Mouse (Mus musculus) layer of hippocampus, adult 2 months (tissue): ENCODE measurements around the gene Cfl1. TPM values are rescaled to one million over a fixed set of nuclear protein-coding genes. Genes with fewer than 3 reads are reported as not detected.

ENCODE experiments used
- DNase-seq, 2 experiments: peaks; one replicate each; pipeline ENCODE4 v3.0.0; 2022; ENCODE audit warnings: low spot score in 2 of 2
- H3K27ac ChIP-seq: fragments of 200-600 bp; 2 replicates; pipeline ENCODE4 v1.8.1; 2022
- H3K4me3 ChIP-seq: fragments of 200-600 bp; 2 replicates; pipeline ENCODE4 v1.8.1; 2022; ENCODE audit warnings: mild to moderate bottlenecking
- CTCF ChIP-seq: fragments of 200-600 bp; conservative IDR thresholded peaks from 2 replicates; pipeline ENCODE4 v1.8.1; 2022; ENCODE audit warnings: antibody characterized with exemption, mild to moderate bottlenecking, moderate library complexity
- total RNA-seq, 2 experiments: library from RNA; stranded (reverse); gene quantifications; 2 replicates each; pipeline ENCODE4 v1.2.3; 2021

Cfl1 gene
- total RNA-seq, 2 experiments from 2014 or later, result 1,280 to 1,287 TPM

GRCm38 (mm10) chr19:5472857-5473256 lies 17.4 kb upstream of the Cfl1 start:
- peak; percentile 67 for TF ChIP-seq CTCF
- Histone ChIP-seq H3K27ac (no peak overlapping the region), H3K4me3 (no peak overlapping the region)
- DNase-seq, result no peak

DNA sequence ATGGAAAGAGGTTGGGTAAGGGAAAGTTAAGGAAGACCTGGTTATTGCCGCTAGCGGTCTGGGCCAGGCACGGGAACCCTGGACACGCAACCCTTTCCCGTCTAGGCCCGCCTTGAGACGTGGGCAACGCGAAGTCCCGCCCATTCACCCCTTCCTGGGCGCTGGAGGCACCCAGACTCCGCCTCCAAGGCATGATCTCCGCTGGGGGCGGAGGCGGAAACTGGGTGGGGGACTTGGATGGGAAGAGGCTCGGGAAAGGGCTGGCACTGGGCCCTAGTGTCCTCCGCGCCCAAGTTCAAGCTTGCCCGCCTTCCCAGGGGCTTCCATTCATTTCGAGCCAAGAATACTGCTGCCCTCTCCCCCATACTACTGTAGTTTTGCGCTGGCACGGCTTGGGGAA lies 16.5 kb upstream of the Cfl1 start, which contains the start of gene Efemp2:
Gene Efemp2, plus strand, starts transcription at position 235 of the 400 bp plus-strand sequence.
- Histone ChIP-seq H3K27ac (peak within 1 kb of the TSS; percentile 82), H3K4me3 (peak within 1 kb of the TSS; percentile 55)
- peak; percentile 55 to 60 for DNase-seq
- TF ChIP-seq CTCF, result no peak

- no peak for TF ChIP-seq CTCF
- no peak for DNase-seq
- H3K27ac ChIP-seq, result peak overlapping the region; percentile 82
- H3K4me3 ChIP-seq, result peak overlapping the region; percentile 55
These were observed 15.8 kb upstream of the Cfl1 start for GRCm38 (mm10) chr19:5474281-5475068.

- peak overlapping the region; percentile 82 for H3K27ac ChIP-seq
- H3K4me3 ChIP-seq, result peak overlapping the region; percentile 55
- no peak for TF ChIP-seq CTCF
- no peak for DNase-seq
These were observed 15.1 kb upstream of the Cfl1 start for GRCm38 (mm10) chr19:5475069-5475714.

DNA sequence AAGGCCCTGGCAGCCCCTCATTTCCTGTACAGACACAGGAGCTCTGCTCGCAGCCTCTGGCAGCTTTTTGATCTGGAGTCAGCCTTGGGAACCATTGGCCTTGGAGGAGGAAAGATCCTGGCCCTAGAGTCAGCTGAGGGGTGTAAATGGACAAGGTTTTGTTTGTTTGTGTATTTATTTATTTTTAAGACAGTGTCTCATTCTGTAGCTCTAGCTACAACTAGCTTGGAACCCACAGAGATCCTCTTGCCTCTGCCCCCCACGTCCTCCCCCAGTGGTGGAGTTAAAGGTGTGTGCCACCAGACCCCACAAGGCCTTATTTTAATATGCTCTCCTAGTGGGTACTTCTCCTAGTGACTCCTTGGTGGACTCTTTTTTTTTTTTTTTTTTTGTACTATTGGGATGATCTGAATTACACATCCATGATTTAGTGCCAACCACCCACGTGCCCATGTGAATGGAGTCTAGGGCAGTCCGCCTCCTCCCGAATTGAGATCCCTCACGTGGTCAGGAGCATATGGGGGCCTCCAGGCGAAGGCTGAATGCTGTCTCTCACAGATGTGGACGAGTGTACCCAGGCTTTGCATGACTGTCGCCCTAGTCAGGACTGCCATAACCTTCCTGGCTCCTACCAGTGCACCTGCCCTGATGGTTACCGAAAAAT lies 13.1 kb upstream of the Cfl1 start:
- TF ChIP-seq CTCF, result no peak
- no peak overlapping the region for H3K4me3 ChIP-seq
- no peak overlapping the region for H3K27ac ChIP-seq
- peak in 1 of 2 experiments; percentile 42 for DNase-seq

DNA sequence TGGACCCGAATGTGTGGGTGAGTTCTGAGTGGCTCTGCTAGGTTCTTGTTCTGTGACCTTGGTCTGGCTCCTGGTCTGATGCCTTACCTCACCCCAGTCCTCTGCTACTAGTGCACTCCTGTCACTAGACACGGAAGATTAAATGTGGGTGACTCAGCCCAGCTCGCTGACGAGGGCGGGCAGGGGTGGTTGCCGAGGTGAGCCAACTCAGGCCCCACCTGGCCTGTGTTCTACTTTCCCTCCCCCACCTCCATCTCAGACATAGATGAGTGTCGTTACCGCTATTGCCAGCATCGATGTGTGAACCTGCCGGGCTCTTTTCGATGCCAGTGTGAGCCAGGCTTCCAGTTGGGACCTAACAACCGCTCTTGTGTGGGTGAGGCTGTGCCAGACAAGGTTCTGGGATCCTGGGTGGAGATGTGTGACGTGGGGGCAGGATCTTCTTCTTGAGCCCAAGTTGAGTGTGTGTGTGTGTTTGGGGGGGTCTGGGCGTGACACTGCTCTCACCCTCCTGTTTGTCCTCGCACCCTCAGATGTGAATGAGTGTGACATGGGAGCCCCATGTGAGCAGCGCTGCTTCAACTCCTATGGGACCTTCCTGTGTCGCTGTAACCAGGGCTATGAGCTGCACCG lies 12.5 kb upstream of the Cfl1 start:
- no peak for TF ChIP-seq CTCF

GRCm38 (mm10) chr19:5480016-5480415 lies 10.2 kb upstream of the Cfl1 start:
- no peak overlapping the region for H3K27ac ChIP-seq
- no peak for TF ChIP-seq CTCF
- no peak for DNase-seq
- H3K4me3 ChIP-seq, result no peak overlapping the region

More for the DNA sequence above, 12.5 kb upstream of the Cfl1 start:
- Histone ChIP-seq H3K27ac (no peak overlapping the region), H3K4me3 (no peak overlapping the region)
- no peak for DNase-seq

DNA sequence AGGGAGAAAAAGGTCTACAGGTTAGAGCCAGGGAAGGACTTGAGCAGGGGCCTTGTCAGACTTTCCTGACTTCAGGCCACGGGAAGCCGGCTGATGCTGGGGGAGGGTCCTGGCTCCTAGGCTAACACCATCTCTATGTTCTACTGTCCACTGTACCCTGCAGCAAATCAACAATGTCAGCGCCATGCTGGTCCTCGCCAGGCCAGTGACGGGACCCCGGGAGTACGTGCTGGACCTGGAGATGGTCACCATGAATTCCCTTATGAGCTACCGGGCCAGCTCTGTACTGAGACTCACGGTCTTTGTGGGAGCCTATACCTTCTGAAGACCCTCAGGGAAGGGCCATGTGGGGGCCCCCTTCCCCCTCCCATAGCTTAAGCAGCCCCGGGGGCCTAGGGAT lies 8.9 kb upstream of the Cfl1 start:
- no peak for TF ChIP-seq CTCF
- H3K27ac ChIP-seq, result no peak overlapping the region
- H3K4me3 ChIP-seq, result no peak overlapping the region
- DNase-seq, result no peak

DNA sequence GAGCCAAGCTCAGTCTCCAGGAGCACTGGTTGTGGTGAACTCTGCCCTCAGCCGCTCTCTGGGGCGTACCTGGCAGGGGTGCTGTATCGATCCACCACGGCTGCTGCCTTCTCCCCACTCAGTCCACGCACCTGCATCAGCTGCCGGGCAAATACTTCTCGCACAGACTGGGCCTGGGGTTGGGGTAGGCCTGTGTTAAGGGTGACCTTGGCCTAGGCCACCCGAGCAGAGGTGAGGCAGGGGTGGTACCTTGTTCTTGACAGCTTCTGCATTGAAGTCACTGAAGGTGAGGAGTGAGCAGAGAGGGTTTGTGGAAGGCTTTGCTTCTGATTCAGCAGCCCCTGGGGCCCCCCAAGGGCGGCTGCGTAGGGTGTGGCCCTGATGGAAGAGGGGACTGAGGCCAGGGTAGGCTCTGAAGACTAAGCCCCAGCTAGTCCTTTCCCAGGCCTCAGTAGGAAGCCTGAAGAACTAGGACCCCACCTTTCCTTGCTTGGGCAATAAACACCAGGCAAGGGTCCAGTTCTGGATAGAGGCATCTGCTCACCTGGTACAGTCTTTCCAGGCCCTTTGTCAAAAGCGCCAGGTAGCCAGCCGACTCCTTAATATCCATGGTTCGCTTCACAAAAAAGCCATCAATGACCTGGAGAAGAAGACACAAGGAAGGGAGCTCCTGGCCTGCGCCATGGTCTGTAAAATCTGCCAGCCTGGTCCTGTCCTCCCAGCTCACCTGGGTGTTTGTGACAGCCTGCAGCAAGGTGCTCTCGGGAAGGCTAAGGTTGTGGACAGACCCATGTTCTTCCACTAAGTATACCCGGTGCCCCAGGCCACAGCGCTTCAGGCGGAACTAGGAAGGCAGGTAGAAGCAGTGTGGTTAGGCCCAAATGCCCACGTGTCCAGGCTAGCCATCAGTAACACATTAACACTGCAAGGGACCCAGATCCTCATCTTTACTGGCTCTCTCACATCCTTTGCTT lies 6.6 kb upstream of the Cfl1 start:
- Histone ChIP-seq H3K27ac (no peak overlapping the region), H3K4me3 (no peak overlapping the region)
- no peak for DNase-seq
- no peak for TF ChIP-seq CTCF

DNA sequence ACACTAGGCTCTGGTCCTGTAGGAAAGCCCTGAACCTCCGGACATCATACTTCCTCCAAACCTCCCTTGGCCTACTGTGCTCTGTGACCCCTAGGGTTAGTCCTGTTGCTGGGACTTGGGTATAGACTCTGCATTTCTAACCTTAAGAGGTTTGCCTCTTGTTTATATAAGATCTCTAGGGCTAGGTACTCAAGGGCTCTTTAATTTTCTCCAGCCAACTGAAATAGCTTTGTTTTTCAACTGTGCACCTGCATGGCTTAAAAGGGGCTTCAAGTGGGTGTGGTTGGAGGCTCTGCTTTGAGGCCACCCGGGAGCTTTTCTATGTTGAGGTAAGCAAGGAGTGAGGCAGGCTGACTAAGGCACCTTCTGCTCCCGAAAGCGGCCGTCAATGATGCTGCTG lies 5.8 kb upstream of the Cfl1 start:
- TF ChIP-seq CTCF, result no peak
- DNase-seq, result no peak
- H3K4me3 ChIP-seq, result no peak overlapping the region
- no peak overlapping the region for H3K27ac ChIP-seq

- TF ChIP-seq CTCF, result no peak
- H3K4me3 ChIP-seq, result no peak overlapping the region
- H3K27ac ChIP-seq, result no peak overlapping the region
- DNase-seq, result no peak
These were observed 4.9 kb upstream of the Cfl1 start for GRCm38 (mm10) chr19:5485371-5485770.

DNA sequence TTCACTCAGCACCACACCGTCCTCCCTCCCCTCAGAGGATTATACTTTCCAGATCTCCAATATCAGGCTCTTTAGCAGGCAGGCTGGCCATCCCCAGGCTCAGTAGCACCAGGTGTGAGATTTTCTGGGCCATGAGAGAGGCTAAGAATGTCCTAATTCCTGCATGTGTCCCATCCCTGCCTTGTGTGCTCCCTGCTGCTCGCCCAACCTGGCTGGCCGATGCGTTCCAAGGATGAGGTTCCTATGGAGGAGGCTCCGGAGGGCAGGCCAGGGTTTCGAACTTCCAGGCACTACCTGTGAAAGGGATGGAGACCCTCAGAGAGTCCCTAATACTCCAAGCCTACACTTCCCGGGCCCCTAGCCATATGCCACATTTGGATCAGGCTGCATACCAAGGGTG lies 4.4 kb upstream of the Cfl1 start:
- H3K27ac ChIP-seq, result no peak overlapping the region
- H3K4me3 ChIP-seq, result no peak overlapping the region
- TF ChIP-seq CTCF, result no peak
- no peak for DNase-seq
